Mouse (Mus musculus): ENCODE results near the gene Stxbp4. TPM values are rescaled to one million over a fixed set of nuclear protein-coding genes. Genes with fewer than 3 reads are reported as not detected.

The Stxbp4 gene
- total RNA-seq, 4 experiments from 2014 or later, result 9.5 to 13.4 (median 11.2) TPM

DNA sequence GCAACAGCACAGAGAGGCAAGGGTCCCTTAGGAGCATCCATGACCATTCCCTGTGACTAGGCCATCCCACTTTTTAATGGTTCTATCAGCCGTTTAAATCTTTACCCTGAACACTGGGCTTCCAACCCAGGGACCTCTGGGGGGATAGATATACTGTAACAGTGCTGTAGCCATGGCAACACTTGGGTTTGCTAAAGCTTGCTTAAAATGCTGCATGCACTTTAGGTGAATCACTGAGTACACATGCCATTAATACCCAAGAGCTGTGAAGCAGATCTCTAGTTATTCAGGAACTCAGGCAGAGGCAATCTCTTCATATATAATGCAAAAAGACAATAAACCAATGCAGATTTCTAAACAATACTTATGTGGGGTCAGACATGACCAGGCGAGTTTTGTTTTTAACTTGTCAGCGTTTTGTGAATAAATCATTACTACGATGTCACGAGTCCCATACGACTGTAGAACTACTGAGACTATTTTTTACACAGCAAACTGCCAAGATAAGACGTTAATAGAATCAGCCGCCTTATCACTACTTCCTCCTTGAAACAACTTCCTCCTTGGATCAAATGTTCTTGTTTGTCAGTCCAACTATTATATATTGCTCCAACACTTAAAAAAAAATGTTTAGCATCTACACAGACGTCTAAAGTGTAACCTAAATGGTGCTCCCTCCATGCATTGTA is 79.4 kb downstream of the Stxbp4 start:
- DNase-seq (ENCODE audit: low spot score in 2 of 2), result no peak

DNA sequence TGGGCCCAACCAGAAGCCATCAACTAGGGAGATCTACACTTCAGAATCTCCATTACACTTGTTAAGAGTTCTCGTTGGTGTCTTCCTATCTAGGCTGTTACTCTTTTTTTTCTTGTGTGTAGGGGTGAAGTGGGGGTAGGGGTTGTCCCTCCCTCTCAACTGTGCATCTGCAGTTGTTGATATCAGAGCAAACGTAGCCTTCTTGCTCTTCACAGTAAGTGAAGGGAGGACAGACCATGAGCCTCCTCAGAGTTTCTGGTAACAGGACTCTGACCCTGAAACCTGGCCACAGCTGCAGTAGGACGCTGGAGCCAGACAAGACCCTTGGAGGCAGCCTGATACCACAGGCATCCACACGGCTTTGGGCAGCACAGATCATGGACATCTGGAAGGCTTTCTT is 81.4 kb downstream of the Stxbp4 start:
- no peak for DNase-seq (ENCODE audit: low spot score in 2 of 2)

DNA sequence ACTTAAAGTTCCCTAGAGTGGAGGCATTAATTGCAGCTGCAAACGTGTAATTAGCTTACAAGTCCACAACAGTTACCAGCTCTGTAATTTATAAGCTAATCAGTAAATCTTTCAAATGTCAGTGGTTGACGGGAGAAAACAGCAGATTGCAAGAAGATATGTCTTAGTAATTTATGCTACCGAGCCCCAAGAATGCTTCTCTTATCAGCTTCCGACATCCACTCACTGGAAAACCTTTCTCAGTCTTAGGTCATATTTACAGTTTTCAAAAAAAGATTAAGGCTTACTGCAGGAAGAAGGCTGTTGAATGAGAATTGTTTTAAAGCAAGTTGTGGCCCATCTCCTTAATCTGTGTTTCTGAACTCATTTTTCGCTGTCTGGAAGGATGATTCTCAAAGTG is 83.9 kb downstream of the Stxbp4 start:
- no peak for DNase-seq (ENCODE audit: low spot score in 2 of 2)

DNA sequence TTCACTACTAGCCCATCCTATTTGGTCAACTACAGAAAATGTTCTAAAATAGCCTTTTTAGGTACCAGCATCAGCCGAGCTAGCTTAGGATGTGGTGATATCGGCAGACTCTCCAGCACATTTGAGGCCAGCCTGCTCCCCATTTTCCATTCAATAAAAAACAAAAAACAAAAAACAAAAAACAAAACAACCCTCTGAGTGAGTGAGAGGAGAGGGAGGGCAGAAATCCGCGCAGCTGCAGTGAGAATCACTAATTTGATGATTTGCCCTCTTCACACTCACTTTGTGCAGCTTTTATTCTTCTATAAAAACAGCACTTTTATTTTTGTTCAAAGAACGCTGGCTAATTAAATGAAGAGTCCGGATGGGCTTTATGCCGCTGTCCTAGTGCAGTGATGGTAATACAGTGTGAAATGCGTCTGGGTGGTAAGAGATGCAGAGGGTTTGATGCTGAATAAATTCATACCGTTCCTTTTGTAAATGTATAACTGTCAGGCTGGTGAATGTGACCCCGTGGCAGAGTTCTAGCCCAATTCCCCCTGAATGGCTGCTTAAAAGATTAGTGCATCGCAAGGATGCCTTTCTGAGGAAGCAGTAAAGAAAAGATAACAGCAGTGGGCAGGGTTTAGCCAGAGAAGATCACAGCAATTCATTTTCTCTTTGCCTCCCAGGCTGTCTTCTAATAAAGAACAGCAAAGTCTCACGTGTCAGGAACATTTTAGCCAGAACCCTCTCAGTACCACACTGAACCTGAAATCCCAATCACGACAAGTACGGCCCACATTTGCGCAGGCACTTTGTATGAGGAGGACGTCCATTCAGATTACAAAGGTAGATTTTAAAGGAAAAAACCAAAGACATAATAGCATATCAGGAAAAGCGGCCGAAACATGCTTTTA is 85.3 kb downstream of the Stxbp4 start:
- DNase-seq (ENCODE audit: low spot score in 2 of 2), result no peak

DNA sequence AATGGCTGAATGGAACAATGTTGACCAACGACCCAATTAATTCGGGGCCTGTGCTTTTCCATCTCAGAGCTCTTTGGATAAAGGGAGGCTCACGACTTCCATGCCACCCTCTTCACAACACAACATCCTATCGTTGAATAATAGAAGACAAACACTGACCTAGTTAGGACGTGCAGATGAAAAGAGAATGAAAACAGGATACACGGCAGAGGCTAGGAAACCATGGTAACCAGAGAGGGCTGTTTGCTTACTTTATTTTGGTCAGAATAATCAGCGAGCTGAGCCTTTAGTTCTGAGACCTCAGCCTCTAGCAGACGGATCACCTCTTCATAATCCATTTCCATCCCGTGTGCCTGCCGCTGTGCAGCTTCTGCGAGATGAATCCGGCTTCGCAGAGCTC is 89.3 kb downstream of the Stxbp4 start:
- DNase-seq (ENCODE audit: low spot score in 2 of 2), result peak; percentile 25 to 41

DNA sequence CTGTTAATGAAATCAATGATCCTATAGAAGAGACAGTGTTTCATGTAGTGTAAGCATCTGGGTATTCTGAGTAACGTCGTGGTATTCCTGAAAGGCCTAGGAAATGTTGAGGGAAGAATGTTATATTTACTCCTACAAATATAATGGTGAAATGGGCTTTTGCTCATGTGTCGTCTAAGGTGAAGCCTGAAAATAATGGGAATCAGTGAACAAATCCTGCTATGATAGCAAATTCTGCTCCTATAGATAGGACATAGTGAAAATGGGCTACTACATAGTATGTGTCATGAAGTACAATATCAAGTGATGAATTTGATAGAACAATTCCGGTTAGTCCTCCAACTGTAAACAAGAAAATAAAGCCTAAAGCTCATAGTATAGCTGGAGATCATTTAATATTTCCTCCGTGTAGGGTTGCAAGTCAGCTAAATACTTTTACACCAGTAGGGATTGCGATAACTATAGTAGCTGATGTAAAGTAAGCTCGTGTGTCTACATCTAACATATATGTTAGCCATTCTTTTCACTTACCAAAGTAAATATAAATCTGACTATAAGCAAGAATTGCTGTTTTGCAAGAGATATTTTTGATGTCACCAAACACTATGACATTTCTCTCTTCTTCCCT is 99.1 kb downstream of the Stxbp4 start:
- no peak for DNase-seq (ENCODE audit: low spot score in 2 of 2)

DNA sequence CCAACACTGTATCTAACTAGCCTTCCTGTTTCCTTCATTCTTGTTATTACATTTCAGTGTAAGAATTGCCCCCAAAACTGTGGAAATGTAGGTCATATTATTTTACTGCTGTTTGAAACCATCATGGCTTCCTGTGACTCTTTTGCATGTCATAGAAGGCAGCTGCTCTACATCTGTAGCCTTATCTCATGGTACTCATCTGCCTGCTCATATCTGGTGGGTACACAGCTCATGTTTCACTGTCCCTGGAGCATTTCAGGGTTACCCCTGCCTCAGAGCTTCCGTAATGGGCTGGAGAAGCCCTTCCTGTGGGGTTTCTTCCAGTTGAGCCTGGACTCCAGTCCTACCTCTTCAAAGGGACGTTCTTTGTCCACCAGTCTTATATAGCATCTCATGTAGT is 112.6 kb downstream of the Stxbp4 start:
- no peak for DNase-seq (ENCODE audit: low spot score in 2 of 2)

DNA sequence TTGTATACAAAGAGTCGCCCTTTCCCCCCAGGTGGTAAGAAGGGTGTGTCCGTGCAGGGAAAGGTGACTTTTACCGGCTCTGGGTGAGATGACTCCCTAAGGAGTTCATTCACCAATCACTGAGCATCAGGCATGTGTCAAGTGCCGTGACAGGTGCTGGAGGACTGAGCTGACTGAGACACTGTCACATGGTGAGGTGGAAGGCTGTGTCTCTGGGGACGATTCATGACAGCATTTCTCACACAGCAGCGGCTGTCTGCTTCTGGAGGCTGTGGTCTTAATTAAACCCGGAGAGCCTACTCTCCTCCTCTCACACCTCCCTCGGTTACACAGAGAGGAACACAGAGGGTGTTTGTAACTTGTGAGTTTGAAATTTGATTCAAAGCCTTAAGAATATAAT is 116.8 kb downstream of the Stxbp4 start:
- DNase-seq (ENCODE audit: low spot score in 2 of 2), result peak in 1 of 2 experiments; percentile 24

DNA sequence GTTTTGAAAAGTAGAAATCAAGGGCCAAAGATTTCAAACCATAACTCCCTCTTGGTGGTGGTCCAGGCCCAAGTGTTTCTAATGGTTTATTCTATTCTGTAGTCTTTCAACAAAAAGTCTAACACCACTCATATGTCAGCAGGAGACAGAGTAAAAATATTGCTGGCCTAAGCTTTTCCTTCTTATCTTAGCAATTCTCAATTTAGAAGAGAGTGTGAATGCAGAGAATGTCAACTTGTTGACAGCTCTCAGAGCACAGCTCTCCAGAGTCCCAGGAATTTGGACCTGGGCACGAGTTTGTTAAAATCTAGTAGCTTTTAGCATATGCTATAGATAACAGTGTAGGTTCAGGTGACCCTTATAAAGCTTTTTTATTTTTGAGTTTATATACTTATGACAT is 120.1 kb downstream of the Stxbp4 start:
- no peak for DNase-seq (ENCODE audit: low spot score in 2 of 2)

DNA sequence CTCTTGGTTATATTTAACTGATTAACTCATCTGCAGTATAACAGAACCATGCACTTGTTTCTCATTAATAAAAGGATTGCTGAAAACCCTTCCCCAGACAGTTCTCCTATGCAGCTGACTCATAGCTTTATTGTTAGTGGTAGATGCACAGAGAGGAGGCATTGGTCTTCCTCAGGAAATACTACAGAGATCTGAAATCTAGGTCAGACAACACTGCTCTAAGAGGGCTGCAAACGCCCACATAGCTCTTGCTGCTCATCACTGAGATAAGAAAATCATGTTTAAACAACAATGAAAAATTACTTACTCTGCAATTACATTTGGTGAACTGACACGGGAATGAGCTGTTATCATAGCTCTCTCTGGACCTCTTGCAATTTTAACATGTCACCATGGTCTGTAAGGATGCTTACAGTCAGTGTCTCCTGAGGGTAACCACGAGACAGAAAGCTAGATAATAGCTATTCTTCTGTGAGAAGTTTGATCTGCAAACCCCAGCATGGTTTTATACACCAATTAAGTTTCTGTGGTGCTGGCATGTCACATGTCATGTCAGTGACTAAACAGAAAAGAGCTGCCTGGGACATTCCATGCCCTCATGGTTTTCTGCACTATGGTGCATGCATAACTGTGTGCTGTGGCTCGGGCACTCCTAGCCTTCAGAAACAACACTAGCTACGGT is 125.2 kb downstream of the Stxbp4 start:
- no peak for DNase-seq (ENCODE audit: low spot score in 2 of 2)

DNA sequence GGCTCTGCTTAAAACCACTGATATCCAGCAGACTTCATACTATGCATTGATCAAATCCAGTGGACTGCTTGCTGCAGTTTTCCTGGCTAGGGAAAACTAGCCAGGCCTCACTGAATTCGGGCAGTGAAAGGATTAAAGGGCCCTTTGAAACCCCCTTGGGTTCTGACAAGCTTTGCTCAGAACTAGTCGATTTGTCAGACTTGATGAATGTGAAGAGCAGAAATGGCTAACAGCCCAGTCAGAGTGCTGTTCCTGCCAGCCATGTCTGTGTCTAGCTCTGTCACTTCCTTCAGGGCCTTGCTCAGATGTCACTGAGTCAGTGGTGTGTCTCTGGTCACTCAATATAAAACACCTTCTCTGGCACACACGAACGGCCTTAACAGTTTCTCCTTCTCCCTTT is 136.0 kb downstream of the Stxbp4 start:
- DNase-seq (ENCODE audit: low spot score in 2 of 2), result no peak

DNA sequence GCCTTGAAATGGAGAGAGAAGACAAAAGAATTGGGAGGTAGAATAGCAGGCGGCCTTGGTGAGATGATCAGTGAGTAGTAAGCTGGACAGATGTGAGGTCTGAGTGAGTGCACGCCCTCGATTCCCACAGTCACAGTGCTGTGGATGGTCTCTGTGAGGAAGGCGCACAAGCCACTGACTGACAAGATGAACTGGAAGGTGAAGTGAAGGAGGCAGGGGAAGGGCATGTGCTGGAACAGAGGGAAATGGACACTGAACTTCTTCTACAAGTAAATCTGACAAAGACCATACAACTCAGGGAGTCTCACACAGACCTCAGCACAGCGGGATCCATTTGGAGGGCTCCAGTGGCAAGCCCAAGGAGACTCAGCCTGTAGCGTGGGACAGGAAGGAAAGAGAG is 138.0 kb downstream of the Stxbp4 start:
- DNase-seq (ENCODE audit: low spot score in 2 of 2), result no peak

DNA sequence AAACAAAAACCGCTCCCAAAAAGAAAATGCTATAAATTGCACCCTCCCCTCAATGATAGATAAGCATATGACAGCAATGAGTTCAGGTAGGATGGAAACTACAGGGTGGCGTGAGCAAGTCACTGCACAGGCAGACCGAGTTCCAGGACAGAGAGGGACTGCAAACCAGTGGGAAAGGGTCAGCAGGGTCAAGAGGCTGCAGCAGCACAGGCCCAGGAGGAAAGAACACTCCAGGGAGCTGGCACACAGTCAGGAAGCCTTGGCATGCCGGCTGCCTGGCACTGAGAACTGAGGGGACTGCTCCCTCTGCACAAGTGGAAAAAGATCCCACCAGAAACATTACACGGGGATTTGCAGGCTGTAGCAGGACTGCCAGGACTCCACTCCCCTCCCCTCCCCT is 139.4 kb downstream of the Stxbp4 start:
- no peak for DNase-seq (ENCODE audit: low spot score in 2 of 2)

DNA sequence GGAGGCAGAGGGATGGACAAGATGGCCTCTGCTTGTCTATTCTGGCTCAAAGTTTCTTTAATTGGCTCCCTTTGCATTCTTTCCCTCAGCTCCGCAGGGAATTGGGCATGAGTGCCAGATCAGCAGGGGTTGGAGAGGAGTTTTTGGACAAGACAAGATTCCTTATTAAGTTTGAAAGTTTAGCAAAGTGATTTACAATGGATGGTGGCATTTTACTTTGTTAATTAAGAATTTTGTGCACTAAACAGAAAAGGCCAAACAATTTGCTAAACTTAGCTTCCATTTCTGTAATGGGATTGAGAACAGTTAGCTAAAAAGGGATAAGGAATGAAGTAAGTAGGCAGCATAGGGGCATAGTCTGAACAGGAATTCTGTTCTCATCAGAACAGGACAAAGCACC is 142.9 kb downstream of the Stxbp4 start:
- no peak for DNase-seq (ENCODE audit: low spot score in 2 of 2)

DNA sequence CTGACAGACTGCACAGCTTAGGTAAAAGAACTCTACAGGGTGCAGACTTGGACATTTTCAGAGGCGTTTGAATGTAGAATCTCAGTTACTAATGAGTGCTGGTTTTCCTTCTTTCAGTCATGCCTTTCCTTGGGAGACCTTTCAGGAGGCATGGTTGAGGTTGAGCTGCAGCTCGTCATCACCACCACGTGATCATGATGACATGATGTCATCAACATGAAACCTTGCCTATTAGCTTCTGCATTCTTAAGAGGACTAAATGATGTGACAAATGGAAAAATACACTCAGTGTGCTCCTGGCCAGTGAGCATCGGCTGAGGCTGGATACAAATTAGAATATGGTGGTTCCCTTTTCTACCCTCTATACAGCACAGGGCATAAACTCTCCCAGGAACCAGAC is 145.4 kb downstream of the Stxbp4 start:
- DNase-seq (ENCODE audit: low spot score in 2 of 2), result no peak

DNA sequence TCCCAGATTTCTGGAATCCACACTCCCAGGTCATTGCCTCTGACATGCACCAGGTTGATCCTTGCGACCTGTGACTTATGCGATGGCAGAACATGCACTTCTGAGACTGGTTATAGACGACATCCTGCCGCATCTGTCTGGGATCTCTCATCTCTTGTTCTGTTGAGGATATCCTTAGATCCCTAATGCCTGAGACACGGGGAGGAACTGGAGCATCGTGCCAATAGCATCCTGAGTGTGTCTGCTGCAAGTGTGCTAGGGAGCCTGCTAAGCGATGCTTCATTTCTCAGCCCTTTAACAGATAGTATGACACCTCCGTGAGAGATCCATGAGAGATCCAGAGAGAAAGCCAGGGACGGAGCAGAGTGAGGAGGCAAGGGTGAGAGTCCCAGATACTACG is 148.7 kb downstream of the Stxbp4 start:
- no peak for DNase-seq (ENCODE audit: low spot score in 2 of 2)

DNA sequence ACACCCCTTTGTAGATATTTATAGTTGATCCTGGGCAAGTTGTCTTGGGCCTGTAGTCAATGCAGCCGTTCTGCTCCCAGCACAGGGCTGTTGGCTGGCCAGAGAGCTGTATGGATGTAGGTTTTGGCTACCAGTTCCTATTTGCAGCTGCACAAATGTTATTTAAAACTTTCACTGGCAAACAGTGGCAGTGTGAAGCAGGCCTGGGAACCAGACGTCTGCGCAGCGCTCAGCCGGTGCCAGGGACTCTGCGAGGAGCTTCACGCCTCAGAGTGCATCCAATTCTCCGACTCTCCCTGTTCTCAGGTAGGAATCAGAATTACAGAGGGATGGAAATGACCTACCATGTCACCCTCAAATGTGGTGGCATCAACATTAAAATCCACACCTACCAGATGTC is 150.2 kb downstream of the Stxbp4 start:
- no peak for DNase-seq (ENCODE audit: low spot score in 2 of 2)

DNA sequence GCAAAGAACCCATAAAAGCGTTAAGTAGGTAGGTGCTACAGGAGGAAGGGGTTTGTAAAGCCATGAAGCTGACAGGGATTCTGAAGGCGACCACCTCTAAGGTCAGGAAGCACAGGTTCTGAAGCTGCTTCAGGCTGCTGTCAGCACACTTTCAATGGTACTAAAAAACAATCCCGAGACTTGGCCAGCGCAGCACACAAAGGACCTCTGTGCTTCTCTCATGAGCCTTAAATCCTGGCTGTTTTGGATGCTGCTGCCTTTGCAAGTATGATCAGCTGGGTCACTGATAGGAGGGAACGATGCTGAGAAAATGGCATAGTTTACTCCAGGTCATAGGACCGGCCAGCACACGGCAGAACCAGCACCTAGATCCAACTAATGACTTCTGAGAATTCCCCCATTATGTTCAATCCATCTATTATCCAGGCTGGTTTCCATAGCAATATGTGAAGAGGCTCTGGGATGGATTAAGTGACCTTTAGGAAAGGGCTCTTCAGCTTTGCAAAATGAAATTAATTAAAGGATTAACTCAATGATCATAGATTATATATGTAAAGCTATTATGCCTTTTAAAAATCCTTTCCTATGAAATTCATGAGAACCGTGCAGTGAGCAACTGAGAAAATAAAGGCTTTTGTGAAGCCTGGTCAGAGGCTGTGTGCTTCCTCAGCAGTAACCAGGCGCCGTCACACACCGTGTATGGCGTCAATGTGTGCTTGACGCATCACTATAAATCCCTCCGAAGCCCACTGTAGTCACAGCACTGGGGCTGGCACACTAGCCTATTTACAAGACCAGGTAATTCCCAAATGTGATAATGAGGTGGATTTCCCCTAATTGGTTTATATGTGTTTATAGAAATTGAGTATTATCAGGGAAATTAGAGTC is 152.9 kb downstream of the Stxbp4 start:
- no peak for DNase-seq (ENCODE audit: low spot score in 2 of 2)

DNA sequence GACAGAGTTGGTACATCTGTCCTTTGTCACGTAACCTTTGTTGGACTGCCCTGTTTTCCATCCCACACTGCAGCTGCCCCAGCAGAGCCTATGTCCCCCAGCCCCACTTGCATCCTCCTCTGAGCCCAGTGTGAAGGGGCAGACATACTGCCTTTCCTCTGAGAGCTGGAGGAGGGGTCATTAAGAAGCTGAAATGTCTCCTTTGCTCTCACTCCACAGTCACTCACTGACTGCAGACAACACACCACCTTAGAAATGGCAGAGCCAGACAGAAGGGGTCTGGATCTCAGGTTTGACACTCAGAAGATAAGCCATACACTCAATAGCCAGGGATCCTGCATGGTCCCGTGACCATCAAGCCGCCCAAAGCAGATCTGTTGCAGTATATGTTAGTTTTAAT is 154.1 kb downstream of the Stxbp4 start:
- DNase-seq (ENCODE audit: low spot score in 2 of 2), result no peak

DNA sequence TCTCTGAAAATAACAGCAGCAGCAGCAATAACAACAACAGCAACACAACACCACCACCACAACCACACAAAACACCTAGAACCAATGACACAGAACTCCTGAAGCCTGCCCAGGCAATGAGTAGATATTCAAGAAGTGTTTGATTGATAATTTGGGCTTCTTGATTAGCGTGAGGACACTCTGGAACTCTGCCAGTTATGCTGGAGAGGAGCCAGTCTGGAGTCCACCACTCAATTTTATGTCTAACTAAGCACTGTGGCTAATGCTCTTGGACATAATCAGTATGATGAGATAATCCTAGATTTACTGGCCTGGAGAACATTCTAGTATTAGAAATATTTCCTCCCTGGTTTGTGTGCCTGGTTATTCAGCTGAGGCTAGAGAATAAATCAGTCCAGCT is 156.1 kb downstream of the Stxbp4 start:
- no peak for DNase-seq (ENCODE audit: low spot score in 2 of 2)

DNA sequence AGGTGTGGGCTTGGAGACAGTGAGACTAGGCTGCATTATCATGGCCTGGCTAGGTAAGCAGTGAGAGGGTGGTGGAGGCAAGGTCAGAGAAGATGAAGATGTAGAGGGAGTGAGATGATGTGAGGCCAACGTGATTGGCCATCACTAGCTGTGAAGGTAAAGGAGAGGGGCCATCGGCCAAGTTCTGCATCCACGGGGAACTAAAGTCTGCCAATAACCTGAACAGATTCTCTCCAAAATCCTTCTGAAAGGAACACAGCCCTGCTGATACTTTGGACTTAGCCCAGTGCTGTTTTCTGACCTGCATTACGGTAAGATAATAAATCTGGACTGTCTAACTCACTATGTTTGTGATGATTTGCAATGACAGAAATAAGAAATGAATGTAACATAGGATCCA is 167.6 kb downstream of the Stxbp4 start:
- no peak for DNase-seq (ENCODE audit: low spot score in 2 of 2)
